Mouse (Mus musculus): ENCODE results near the gene Snrnp70. TPM values are rescaled to one million over a fixed set of nuclear protein-coding genes. Genes with fewer than 3 reads are reported as not detected.
"Not testable (repeated sequence)": the region's sequence is repeated elsewhere in the genome, so short reads cannot be mapped to it uniquely, and the experiment has no call there.

Snrnp70 gene
- total RNA-seq, 2 experiments from 2014 or later: 107 to 387 TPM

GRCm38 (mm10) chr7:45369022-45369745 is 26.4 kb downstream of the Snrnp70 start:
- no peak for ATAC-seq (replicated peaks; ENCODE audit: poor library complexity)

GRCm38 (mm10) chr7:45368178-45368577 is 27.4 kb downstream of the Snrnp70 start:
- no peak for ATAC-seq (replicated peaks; ENCODE audit: poor library complexity)

- peak; percentile 77 for ATAC-seq (replicated peaks; ENCODE audit: poor library complexity)
These were observed 28.3 kb downstream of the Snrnp70 start for GRCm38 (mm10) chr7:45367020-45367880.

GRCm38 (mm10) chr7:45366652-45367019 is 28.9 kb downstream of the Snrnp70 start, which contains the start of gene Ppfia3:
Gene Ppfia3, minus strand, starts transcription at chr7:45367019.
- no peak for ATAC-seq (replicated peaks; ENCODE audit: poor library complexity)

- no peak for ATAC-seq (replicated peaks; ENCODE audit: poor library complexity)
These were observed 29.5 kb downstream of the Snrnp70 start for GRCm38 (mm10) chr7:45365742-45366651.

GRCm38 (mm10) chr7:45363983-45364382 is 31.6 kb downstream of the Snrnp70 start:
- no peak for ATAC-seq (replicated peaks; ENCODE audit: poor library complexity)

GRCm38 (mm10) chr7:45362801-45363200 is 32.7 kb downstream of the Snrnp70 start:
- ATAC-seq (replicated peaks; ENCODE audit: poor library complexity): peak; percentile 39

- ATAC-seq (replicated peaks; ENCODE audit: poor library complexity): peak; percentile 82
These were observed 34.2 kb downstream of the Snrnp70 start for GRCm38 (mm10) chr7:45361243-45361804.

- ATAC-seq (replicated peaks; ENCODE audit: poor library complexity): no peak
These were observed 35.0 kb downstream of the Snrnp70 start for GRCm38 (mm10) chr7:45360404-45361125.

GRCm38 (mm10) chr7:45359081-45359480 is 36.5 kb downstream of the Snrnp70 start:
- not testable (repeated sequence) for ATAC-seq (replicated peaks; ENCODE audit: poor library complexity)

- ATAC-seq (replicated peaks; ENCODE audit: poor library complexity): no peak
These were observed 39.5 kb downstream of the Snrnp70 start for GRCm38 (mm10) chr7:45356087-45356486.

- no peak for ATAC-seq (replicated peaks; ENCODE audit: poor library complexity)
These were observed 40.1 kb downstream of the Snrnp70 start for GRCm38 (mm10) chr7:45355318-45356020.

GRCm38 (mm10) chr7:45353041-45353440 is 42.5 kb downstream of the Snrnp70 start:
- no peak for ATAC-seq (replicated peaks; ENCODE audit: poor library complexity)

GRCm38 (mm10) chr7:45346905-45347304 is 48.6 kb downstream of the Snrnp70 start:
- no peak for ATAC-seq (replicated peaks; ENCODE audit: poor library complexity)

- no peak for ATAC-seq (replicated peaks; ENCODE audit: poor library complexity)
These were observed 52.0 kb downstream of the Snrnp70 start for GRCm38 (mm10) chr7:45343543-45343942.

- ATAC-seq (replicated peaks; ENCODE audit: poor library complexity): no peak
These were observed 53.5 kb downstream of the Snrnp70 start for GRCm38 (mm10) chr7:45342081-45342480.

GRCm38 (mm10) chr7:45341303-45341702 is 54.2 kb downstream of the Snrnp70 start:
- ATAC-seq (replicated peaks; ENCODE audit: poor library complexity): peak; percentile 81

- ATAC-seq (replicated peaks; ENCODE audit: poor library complexity): peak; percentile 42
These were observed 54.9 kb downstream of the Snrnp70 start for GRCm38 (mm10) chr7:45340669-45341068.

- ATAC-seq (replicated peaks; ENCODE audit: poor library complexity): no peak
These were observed 55.5 kb downstream of the Snrnp70 start for GRCm38 (mm10) chr7:45340066-45340442.
